Mouse (Mus musculus): Measurements from ENCODE around the gene Fgf2.

DNA sequence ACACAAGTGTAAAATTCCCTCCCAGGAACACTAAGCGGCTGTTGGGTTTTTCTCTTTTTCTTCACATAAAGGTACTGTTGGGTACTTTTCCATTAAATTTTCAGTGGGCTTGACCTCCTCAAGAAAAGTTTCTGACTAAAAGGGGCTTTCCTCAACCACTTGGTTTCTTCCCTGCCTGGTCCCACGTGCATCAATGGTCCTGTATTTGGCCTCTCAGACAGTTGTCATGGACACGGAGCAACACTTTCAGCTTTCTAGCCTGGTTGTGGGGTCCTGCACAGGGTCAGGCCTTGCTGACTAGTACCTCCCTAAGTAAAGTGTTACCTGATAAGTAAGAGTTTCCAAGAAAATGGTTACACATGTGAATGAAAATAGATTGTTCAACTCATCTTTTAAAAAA lies 48.7 kb upstream of the Fgf2 start:
- TF ChIP-seq POLR2A (IDR thresholded peaks at IDR 0.05; ENCODE audit: low read depth, low read length) (no peak), CTCF (IDR thresholded peaks at IDR 0.05; ENCODE audit: extremely low read depth, insufficient read depth, insufficient read length, insufficient replicate concordance) (no peak)

Measured in spleen, adult 2 months (tissue).